In genomic region chr19:6204265-6204664, GRCm38 (mm10) we compare ENCODE assay signal across 37 mouse cellular contexts. TPM values are rescaled to one million over a fixed set of nuclear protein-coding genes. Genes with fewer than 3 reads are reported as not detected.
"Had no signal": no experiment of that assay in that cellular context is flagged by ENCODE, and none has a peak within 500 bp of the region (broad histone marks: within the 10 kb centered on the region; RNA-seq: fewer than 3 reads in every experiment).

No protein-coding gene starts in this region.

- H3K27ac ChIP-seq: embryonic facial prominence, embryonic 10.5 days; embryonic facial prominence, embryonic 12.5 days; embryonic facial prominence, embryonic 13.5 days; embryonic facial prominence, embryonic 15.5 days; forebrain, embryonic 10.5 days; forebrain, embryonic 12.5 days; forebrain, embryonic 13.5 days; forebrain, embryonic 15.5 days; gastrocnemius, adult 2 months had no signal

- H3K4me2 ChIP-seq: embryonic facial prominence, embryonic 12.5 days; embryonic facial prominence, embryonic 13.5 days; embryonic facial prominence, embryonic 15.5 days; forebrain, embryonic 12.5 days; forebrain, embryonic 13.5 days; forebrain, embryonic 15.5 days had no signal

- H3K4me1 ChIP-seq: embryonic facial prominence, embryonic 10.5 days; embryonic facial prominence, embryonic 12.5 days; embryonic facial prominence, embryonic 13.5 days; embryonic facial prominence, embryonic 15.5 days; forebrain, embryonic 10.5 days; forebrain, embryonic 12.5 days; forebrain, embryonic 13.5 days; forebrain, embryonic 15.5 days had no signal

- H3K4me3 ChIP-seq: embryonic facial prominence, embryonic 10.5 days; embryonic facial prominence, embryonic 12.5 days; embryonic facial prominence, embryonic 13.5 days; embryonic facial prominence, embryonic 15.5 days; erythroblast, embryonic 14.5 days; forebrain, embryonic 10.5 days; forebrain, embryonic 12.5 days; forebrain, embryonic 13.5 days; forebrain, embryonic 15.5 days; gastrocnemius, adult 2 months had no signal

- ATAC-seq: forebrain, embryonic 13.5 days; forebrain, embryonic 14.5 days; forebrain, embryonic 15.5 days; forebrain, embryonic 16.5 days; forebrain, postnatal 0 days had no signal

- DNase-seq: cerebellum, adult 18-20 months; cerebellum, adult 2 months; cerebellum, adult 8-10 months; cerebellum, adult 9-10 months; cerebellum, adult 9-11 months; cerebellum, postnatal 10 days; cerebellum, postnatal 14 days; cerebellum, postnatal 36 days; embryo, embryonic 11 days; forebrain, postnatal 0 days; gastrocnemius, adult 2 months; gastrocnemius, postnatal 10 days; gastrocnemius, postnatal 14 days; gastrocnemius, postnatal 25 days; gastrocnemius, postnatal 36 days; heart, adult 11 months; heart, adult 18-20 months had no signal

- H3K9me3 ChIP-seq: embryonic facial prominence, embryonic 10.5 days; embryonic facial prominence, embryonic 12.5 days; embryonic facial prominence, embryonic 13.5 days; embryonic facial prominence, embryonic 15.5 days; forebrain, embryonic 10.5 days; forebrain, embryonic 12.5 days; forebrain, embryonic 13.5 days; forebrain, embryonic 15.5 days had no signal

- H3K27me3 ChIP-seq: embryonic facial prominence, embryonic 12.5 days; embryonic facial prominence, embryonic 13.5 days; embryonic facial prominence, embryonic 15.5 days; forebrain, embryonic 12.5 days; forebrain, embryonic 13.5 days; forebrain, embryonic 15.5 days had no signal

- H3K36me3 ChIP-seq: embryonic facial prominence, embryonic 10.5 days; embryonic facial prominence, embryonic 12.5 days; embryonic facial prominence, embryonic 13.5 days; embryonic facial prominence, embryonic 15.5 days; forebrain, embryonic 10.5 days; forebrain, embryonic 12.5 days; forebrain, embryonic 15.5 days had no signal

- H3K9ac ChIP-seq: embryonic facial prominence, embryonic 12.5 days; embryonic facial prominence, embryonic 13.5 days; embryonic facial prominence, embryonic 15.5 days; forebrain, embryonic 12.5 days; forebrain, embryonic 13.5 days; forebrain, embryonic 15.5 days; forebrain, postnatal 0 days had no signal

RNA-seq across cellular contexts. Expression of gene Majin, which starts 20.1 kb away (rescaled TPM):
- total RNA-seq: common myeloid progenitor, adult 5-6 weeks; forebrain, postnatal 0 days; gastrocnemius, adult 18-20 months; gastrocnemius, adult 2 months; gastrocnemius, adult 8-10 months; gastrocnemius, postnatal 10 days; gastrocnemius, postnatal 14 days; gastrocnemius, postnatal 25 days; gastrocnemius, postnatal 36 days; gastrocnemius, postnatal 4 days; granulocyte monocyte progenitor cell, adult 5-6 weeks; heart, adult 18-20 months had no signal
- polyA plus RNA-seq: embryonic facial prominence, embryonic 10.5 days; embryonic facial prominence, embryonic 11.5 days; embryonic facial prominence, embryonic 12.5 days; embryonic facial prominence, embryonic 13.5 days; embryonic facial prominence, embryonic 14.5 days; erythroblast, embryonic 14.5 days; forebrain, embryonic 10.5 days; forebrain, embryonic 11.5 days; forebrain, embryonic 12.5 days; forebrain, embryonic 13.5 days; forebrain, embryonic 14.5 days; forebrain, embryonic 15.5 days; forebrain, embryonic 16.5 days; forebrain, postnatal 0 days had no signal

RNA-seq across cellular contexts. Expression of gene Gpha2, which starts 21.9 kb away (rescaled TPM):
- total RNA-seq: forebrain, postnatal 0 days; gastrocnemius, adult 18-20 months; gastrocnemius, adult 2 months; gastrocnemius, adult 8-10 months; gastrocnemius, postnatal 10 days; gastrocnemius, postnatal 14 days; gastrocnemius, postnatal 25 days; gastrocnemius, postnatal 36 days; gastrocnemius, postnatal 4 days; granulocyte monocyte progenitor cell, adult 5-6 weeks; heart, adult 18-20 months had no signal
- polyA plus RNA-seq: cerebellum, adult 2 months; erythroblast, embryonic 14.5 days; forebrain, embryonic 11.5 days; forebrain, embryonic 13.5 days; forebrain, embryonic 14.5 days; forebrain, embryonic 15.5 days; forebrain, embryonic 16.5 days; forebrain, postnatal 0 days; frontal cortex, adult 2 months had no signal
